Mouse (Mus musculus) G1E (cell line): ENCODE measurements around the gene Nsdhl.

Experiments used
- CTCF ChIP-seq: IDR thresholded peaks from 2 replicates; pipeline ENCODE4 v1.5.1; 2012; ENCODE audit warnings: low read depth, low read length, inconsistent platforms, mixed read lengths
- GATA1 ChIP-seq: IDR thresholded peaks from 2 replicates; pipeline ENCODE4 v1.6.1; 2012; ENCODE audit warnings: borderline replicate concordance, low read length, inconsistent platforms, mixed read lengths
- GATA2 ChIP-seq: IDR thresholded peaks from 2 replicates; pipeline ENCODE4 v1.6.1; 2012; ENCODE audit warnings: low read depth, low read length, inconsistent platforms, borderline replicate concordance
- TAL1 ChIP-seq: conservative IDR thresholded peaks from 2 replicates; pipeline ENCODE4 v1.6.1; 2012; ENCODE audit warnings: low read depth, low read length, inconsistent platforms, mixed read lengths

DNA sequence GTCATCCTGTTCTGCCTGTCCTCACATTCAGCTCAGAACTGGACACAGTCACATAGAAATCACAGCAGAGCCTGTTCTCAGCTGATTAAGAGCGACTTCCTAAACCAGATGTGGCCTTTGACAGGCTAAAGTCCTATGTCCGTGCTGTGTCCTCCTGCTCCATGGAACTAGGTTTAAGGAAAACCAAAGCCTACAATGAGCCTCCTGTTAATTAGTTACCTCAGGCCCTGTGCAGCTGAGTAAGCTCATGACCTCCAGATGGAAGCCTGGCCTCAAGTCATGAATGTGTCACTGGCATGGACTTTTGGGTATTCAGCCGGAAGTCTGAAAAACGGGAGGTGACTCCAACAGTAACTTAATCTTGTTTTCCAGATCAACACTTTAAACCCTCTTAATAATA is 35.1 kb downstream of the Nsdhl start:
- TF ChIP-seq CTCF (no peak), TAL1 (no peak), GATA2 (no peak), GATA1 (no peak)
